Mouse (Mus musculus): ENCODE measurements at regions not wholly inside any gene's neighbourhood (a gene's known extent, or its start where the extent isn't known, plus 50 kb on each side); places are given as distances from the start of the nearest gene placed in this dataset.

GRCm38 (mm10) chr10:3630763-3631223 is 90.8 kb downstream of the Iyd start:
- DNase-seq = peak; percentile 80

- DNase-seq = peak; percentile 34
These were observed 93.9 kb downstream of the Iyd start for GRCm38 (mm10) chr10:3633871-3634496.

DNA sequence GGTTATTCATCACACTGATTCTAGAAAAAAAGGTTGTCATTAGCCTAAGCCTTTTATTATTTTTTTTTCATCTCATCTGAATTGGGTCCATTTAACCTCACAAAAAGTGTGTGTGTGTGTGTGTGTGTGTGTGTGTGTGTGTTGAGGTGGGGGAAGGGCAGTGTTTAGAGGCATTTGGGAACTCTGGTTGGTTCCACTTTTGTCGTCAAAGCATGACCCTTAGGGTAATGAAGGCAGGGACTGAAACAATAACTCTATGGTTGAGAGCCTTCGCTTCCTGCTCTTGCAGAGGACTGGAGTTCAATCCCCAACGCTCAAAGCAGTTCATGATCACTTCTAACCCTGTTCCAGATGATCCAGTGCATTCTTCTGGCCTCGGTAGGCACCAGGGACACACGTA is 96.1 kb upstream of the Plekhg1 start:
- DNase-seq = no peak

DNA sequence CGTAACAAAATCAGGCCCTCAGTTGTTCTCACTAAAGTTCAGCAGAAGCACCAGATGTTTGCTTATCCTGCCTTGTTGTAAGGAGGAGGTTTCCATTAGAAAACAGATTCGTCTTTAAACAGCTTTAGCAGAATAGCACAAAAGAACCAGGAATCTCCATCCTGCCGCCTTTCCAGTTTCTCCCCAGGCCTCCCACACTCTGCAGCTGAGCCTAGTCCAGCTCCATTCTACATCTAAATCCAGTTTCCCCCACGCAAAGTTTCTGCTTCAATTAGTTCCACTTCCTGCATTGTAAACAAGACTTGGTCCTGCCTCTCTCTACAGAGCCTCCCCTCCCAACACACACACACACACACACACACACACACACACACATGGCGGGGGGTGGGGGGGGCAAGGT is 95.1 kb upstream of the Plekhg1 start:
- no peak for DNase-seq

DNA sequence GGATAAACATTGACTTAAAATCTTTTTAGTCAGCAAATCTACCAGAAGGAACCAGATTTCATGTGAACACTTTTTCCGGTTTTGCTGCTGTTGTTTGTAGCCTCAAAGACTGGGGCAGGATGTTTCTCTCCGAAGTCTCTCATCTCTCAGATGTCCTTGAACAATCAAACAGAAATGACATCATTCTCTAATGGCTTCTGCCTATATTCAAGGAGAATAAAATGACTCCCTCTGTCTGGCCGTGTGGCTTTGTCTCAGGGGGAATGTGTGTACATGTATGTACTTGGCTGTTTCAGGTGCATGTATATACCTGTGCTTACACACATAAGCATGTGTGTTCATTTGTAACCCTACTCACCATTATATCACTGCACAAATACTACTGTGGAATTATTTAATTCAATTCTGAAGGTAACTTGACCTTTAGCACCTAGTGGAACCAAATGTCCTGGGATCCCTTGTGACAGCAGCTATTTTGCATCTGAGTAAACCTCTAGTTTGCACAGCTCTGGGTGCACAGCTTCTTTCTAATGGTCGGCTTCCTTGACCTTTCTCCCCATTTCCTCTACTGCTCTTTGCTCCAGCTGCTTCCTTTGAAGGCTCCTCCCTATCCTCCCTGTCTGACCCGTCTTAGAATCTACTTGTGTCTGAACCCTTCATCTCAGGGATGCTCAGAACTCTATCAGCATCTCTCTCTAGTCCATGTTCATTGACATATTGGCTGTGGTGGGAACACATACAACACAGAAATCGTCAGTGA is 93.8 kb upstream of the Plekhg1 start:
- no peak for DNase-seq

GRCm38 (mm10) chr10:3647811-3648731 is 92.1 kb upstream of the Plekhg1 start:
- DNase-seq = no peak

- no peak for DNase-seq
These were observed 90.2 kb upstream of the Plekhg1 start for GRCm38 (mm10) chr10:3649983-3650382.

- DNase-seq = no peak
These were observed 89.6 kb upstream of the Plekhg1 start for GRCm38 (mm10) chr10:3650561-3650960.

DNA sequence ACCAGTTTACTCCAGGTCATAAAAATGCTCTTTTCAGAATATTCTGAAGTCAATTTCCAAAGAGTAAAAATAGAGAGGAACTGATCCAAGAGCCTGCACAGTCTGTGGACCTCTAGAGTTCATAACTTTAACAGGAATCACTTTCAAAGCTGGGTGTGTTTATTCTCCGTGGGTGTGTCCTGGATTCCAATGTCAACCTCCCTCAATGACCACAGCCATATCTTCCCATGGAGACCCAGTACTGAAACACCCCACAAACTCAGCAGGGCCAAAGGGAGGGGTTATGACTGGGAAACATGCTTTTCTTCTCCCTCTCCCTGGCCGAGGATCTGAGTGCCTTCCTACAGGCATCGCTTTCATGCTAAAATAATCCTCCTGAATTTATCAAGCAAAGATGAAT is 87.6 kb upstream of the Plekhg1 start:
- DNase-seq = no peak

DNA sequence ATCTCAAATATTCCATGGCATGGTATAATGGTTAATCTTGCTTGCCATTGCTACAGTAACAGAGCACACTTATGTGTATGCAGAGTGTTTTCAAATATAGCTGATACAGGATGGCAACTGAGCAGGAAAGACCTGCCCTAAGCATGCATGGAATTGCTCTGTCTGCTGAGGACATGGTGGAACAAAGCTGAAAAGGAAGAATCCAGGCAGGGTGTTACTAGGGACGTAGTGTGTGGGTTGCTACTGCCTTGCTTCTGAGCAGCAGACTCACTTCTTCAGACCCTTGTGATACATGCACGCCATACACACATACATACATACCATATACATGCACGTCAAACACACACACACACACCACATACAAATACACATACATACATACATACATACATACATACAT is 84.1 kb upstream of the Plekhg1 start:
- no peak for DNase-seq

DNA sequence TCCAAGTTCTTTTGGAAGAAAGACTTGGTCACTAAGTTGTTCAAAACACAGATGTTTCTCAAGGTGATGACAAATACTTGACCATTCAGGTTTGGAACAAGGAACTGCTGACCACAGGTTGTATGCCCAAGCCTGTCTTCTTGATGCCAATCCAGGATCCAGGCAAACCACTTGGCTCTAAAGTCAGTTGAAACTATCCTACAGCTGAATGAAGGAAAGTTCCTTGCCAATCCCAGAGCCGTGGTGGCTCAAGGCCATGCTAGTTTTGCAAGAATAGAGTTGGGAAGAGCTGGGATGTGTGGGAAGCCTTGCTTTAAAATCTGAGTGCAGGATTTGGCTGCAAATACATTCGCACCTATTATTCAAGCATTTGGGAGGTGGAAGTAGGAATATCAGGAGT is 78.0 kb upstream of the Plekhg1 start:
- no peak for DNase-seq

DNA sequence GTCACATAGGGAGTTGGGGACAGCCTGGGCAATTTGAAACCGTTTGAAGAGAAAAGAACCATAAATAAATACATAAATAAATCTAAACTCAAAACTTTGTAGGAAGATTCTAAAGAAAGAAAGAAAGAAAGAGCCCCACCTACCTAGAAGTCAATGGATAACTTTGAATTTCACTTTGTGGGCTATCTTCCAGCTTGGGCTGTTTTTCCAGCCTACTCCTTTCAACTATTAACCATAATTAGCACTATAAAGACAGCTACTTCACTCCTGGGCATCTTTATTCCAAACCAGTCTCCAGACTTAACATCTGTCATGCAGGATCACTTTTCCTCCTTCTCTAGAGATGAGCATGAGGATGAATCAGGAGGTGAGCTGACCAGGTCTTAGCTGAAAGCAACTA is 77.6 kb upstream of the Plekhg1 start:
- DNase-seq = peak; percentile 26

DNA sequence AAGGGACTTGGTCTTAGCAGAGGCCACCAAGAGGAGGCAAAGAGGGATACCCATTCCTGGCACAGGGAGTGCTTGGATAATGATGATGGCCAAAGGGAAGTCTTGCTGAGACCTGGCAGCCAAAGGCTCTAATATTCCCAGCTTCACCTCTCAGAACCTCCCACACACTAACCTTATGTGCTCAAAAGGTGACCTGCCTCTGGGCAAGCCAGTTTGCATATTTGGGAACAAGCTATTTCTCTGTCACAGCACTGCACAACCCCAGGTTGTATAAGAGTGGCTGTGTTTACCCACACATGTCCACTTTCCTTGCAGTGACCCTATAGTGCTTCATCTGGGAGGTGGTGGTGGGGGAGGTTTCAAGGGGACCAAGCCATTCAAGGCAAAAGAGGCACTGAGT is 76.9 kb upstream of the Plekhg1 start:
- DNase-seq = peak; percentile 78

DNA sequence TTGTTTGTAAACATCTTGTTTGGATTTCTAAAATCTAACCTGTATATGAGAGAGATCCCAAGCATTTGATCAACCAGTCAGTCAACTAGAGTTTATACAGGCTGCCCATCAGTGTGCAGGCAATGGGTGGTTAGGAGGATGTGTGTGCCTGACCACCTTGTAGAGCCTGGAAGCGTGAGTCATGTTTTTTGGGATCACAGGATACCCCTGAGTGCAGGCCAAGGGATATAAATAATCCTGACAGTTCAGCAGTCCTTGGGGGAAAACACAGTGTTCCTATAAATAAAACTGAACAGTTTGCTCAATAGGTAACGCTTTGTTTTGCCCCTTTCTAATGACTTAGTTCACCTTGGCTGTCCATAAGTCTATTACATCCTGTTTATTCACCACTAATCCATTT is 55.7 kb upstream of the Plekhg1 start:
- no peak for DNase-seq

All from kidney, adult 11 months (tissue).